Mouse (Mus musculus) spleen, adult 2 months (tissue): Measurements from ENCODE around the gene Guca1a.

Experiments used
- CTCF ChIP-seq: fragments of 200-500 bp; IDR thresholded peaks from 2 replicates; pipeline ENCODE4 v1.5.1; 2011; ENCODE audit warnings: mild to moderate bottlenecking, inconsistent platforms; ENCODE audit not compliant: insufficient read depth, insufficient read length, insufficient replicate concordance; ENCODE audit errors: extremely low read depth
- POLR2A ChIP-seq: fragments of 200-500 bp; IDR thresholded peaks from 2 replicates; pipeline ENCODE4 v1.6.1; 2011; ENCODE audit warnings: low read depth, low read length, inconsistent platforms

GRCm38 (mm10) chr17:47444113-47444512 is 43.7 kb upstream of the Guca1a start:
- TF ChIP-seq CTCF, result no peak
- TF ChIP-seq POLR2A, result no peak
